Mouse (Mus musculus) large intestine, adult 2 months (tissue): Measurements from ENCODE around the gene Slc1a3. TPM values are rescaled to one million over a fixed set of nuclear protein-coding genes. Genes with fewer than 3 reads are reported as not detected.
"Not testable (repeated sequence)": the region's sequence is repeated elsewhere in the genome, so short reads cannot be mapped to it uniquely, and the experiment has no call there.

Experiments used
- DNase-seq: peaks from one replicate; pipeline ENCODE4 v3.0.0-alpha.2; 2012; ENCODE audit warnings: low read depth, low spot score
- WGBS: fragments of 180-500 bp; shearing (Covaris S2); methylation state at CpG from one replicate; pipeline ENCODE4 v1.1.7; 2018; 5-methylcytosine and 5-hydroxymethylcytosine counted together
- polyA plus RNA-seq: library from polyadenylated mRNA; depleted of rRNA; stranded (reverse); fragments of >200 nt; gene quantifications from 2 replicates; pipeline ENCODE4 v1.2.3, GENCODE M21; 2012

Gene Slc1a3
- polyA plus RNA-seq, 1 experiment: 1.5 TPM

GRCm38 (mm10) chr15:8711630-8712310, 1.2 kb upstream of the Slc1a3 start:
- 69% methylated on average over 9 of the region's 9 CpGs for WGBS
- DNase-seq: no peak

DNA sequence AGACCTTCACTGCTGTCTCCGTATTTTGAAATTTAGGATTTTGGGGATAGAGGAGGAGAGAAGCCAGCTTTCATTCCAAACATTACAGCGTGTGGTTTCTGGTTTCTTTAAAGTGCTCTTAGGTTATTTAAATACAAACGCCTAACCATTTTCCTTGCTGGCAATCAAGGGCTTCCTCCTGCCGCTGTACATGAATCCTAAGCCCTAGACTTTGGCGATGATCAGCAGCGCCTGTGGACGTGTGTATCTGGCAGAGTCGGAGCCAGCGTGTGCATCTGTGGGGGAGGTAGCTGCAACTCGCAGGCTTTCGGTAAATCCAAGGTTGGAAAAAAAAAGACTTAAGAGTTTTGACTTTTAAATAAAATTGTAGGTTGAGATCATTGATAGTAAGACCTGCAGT, 986 bp downstream of the Slc1a3 start:
- WGBS: 2% methylated on average over 11 of the region's 11 CpGs
- DNase-seq: no peak

DNA sequence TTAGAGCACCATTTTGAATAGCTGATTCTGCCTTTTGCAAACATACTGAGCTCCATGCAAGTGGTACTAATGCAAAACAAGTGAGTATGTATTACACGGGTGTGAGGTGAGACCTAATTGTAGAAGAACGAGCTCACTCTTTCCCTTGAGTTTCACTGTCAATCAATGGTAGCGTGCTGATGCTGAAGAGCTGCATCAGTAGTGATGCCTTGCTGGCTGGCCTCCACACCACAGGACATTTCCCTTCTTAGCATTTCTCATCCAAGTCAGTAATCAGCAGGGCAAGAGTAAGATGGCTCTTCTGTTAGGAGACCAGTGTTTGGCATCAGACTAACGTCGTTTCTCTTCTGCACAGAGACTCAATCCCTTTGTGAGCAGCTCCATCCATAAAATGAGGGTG, 4.0 kb downstream of the Slc1a3 start:
- WGBS: 87% methylated on average over 5 of the region's 5 CpGs
- DNase-seq: no peak

GRCm38 (mm10) chr15:8706178-8706577, 4.4 kb downstream of the Slc1a3 start:
- 74% methylated on average over 4 of the region's 4 CpGs for WGBS

GRCm38 (mm10) chr15:8705560-8705959, 5.0 kb downstream of the Slc1a3 start:
- WGBS: 87% methylated on average over 1 of the region's 1 CpGs
- not testable (repeated sequence) for DNase-seq

More at GRCm38 (mm10) chr15:8706178-8706577, 4.4 kb downstream of the Slc1a3 start:
- DNase-seq: no peak

- 58% methylated on average over 3 of the region's 3 CpGs for WGBS
- no peak for DNase-seq
These were observed 12.6 kb downstream of the Slc1a3 start for GRCm38 (mm10) chr15:8697976-8698375.

GRCm38 (mm10) chr15:8697500-8697899, 13.1 kb downstream of the Slc1a3 start:
- DNase-seq: no peak
- WGBS: 60% methylated on average over 3 of the region's 3 CpGs

DNA sequence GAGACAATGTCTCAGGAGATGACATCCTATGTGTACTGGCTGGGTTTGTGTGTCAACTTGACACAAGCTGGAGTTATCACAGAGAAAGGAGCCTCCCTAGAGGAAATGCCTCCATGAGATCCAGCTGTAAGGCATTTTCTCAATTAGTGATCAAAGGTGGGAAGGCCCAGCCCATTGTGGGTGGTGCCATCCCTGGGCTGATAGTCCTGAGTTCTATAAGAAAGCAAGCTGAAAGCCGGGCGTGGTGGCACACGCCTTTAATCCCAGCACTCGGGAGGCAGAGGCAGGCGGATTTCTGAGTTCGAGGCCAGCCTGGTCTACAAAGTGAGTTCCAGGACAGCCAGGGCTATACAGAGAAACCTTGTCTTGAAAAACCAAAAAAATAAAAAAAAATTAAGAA, 20.4 kb downstream of the Slc1a3 start:
- 87% methylated on average over 6 of the region's 6 CpGs for WGBS
- not testable (repeated sequence) for DNase-seq

DNA sequence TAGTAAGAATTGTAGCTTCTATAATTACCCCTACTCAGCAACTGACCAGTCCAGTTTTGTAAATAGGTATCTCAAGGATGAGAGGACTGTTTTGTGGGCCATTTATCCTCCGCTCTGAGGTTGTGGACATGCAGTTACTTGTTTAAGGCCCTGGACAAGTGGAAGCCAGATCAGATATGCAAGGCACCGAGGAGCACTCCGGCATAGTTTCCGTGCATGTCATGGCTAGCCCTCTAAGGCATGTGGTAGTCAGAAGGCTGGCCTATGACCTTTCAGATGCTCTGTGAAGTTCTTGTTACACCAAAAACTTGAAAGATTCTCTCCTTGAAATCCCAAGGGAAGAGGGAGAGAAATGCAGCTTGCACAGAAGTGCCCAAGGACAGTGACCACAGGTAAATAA, 23.7 kb downstream of the Slc1a3 start:
- 87% methylated on average over 4 of the region's 4 CpGs for WGBS
- DNase-seq: no peak

DNA sequence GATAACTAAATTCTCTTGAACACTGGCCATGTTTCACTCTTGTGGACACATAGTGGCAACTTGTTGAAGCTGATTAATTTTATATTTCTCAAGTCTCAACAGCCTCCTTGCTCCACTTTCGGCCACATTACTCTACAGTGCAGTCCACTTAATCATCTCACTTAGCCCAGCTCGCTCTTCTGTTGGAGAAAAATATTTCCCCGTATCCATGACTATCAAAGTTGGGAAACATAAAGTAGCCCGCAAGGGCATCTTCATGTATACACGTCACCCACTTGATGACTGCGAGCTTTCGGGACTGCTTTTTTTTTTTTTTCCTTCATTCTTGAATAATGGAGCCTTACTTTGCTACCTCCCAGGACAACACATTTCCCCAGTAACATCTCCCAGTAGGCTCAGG, 25.1 kb downstream of the Slc1a3 start:
- DNase-seq: no peak
- 86% methylated on average over 7 of the region's 7 CpGs for WGBS

GRCm38 (mm10) chr15:8684263-8684662, 26.3 kb downstream of the Slc1a3 start:
- no peak for DNase-seq
- WGBS: 72% methylated on average over 3 of the region's 3 CpGs

DNA sequence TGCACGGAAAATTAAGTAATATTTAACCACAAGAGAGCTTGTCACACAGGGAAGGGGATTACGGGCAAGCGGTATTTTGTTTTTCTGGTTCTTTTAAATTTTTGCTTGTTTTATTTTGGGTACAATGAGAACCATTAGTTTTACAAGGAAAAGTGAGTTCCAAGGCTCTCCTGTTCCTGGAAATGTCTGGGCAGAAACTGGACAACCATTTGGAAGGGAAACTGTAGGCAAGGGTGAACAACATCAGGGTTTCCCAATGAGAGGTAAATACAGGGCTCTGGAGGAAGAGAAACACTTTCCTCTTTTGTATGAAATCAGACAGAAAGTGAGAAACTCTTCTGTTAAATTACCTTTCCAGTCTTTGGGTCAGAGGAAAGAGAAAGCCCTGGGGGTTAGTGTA, 27.7 kb downstream of the Slc1a3 start:
- DNase-seq: no peak
- 79% methylated on average over 3 of the region's 3 CpGs for WGBS

DNA sequence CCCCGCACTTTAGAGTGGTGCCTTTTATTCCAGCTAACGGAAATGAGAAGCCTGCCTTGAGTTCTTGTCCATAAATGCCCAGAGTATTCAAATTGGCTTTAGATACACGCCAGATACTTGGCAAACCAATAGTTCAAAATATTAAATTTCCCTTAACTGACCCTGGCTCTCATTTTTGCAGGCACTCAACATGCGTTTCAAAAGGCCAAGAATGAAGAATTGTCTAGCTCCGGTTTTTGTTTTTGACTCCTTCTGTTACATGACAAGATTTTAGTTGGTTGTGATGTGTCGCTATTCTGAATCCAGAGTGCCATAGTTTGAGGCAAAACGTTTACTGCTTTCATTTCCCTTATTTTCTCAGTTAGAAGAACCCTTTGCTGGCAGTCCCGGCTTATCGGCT, 28.1 kb downstream of the Slc1a3 start:
- WGBS: 86% methylated on average over 9 of the region's 9 CpGs
- no peak for DNase-seq

DNA sequence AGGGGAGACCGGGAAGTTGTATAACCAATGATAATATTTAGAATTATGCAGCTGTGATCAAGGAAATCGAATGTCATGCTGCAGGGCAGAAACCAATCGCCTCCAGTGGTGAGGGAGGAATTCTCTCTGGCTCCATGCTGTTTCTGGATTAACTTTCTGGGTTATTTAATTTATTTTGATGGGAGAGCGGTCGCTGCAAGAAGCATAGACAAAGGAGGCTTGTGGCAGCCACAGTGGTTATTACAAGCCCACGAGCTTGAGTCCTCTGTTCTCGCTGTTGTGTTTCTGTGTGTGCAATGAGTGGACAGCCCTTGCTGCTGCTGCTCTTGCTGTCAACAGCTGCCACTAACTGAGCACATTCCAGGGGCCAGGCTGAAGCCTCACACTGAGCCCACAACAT, 28.6 kb downstream of the Slc1a3 start:
- DNase-seq: no peak
- WGBS: 75% methylated on average over 7 of the region's 7 CpGs

DNA sequence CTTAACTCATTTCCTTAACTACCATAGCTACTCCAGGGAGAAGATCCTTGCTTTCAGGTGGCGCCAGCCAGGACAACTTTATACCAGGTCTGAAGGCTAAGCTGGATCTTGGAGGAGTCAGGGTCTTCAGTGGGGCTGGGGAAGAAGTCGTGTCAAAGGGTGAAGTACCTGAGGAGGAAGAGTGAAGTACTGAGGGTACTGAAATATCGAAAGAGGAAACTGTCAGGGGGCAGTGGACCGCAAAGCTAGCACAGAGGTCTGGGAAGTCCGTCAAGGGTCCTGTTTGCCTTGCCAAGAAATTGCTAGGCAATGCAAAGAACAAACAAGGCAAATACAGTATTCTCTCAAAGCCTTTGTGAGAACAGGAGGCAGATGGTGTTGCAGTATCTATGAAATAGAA, 29.6 kb downstream of the Slc1a3 start:
- WGBS: 78% methylated on average over 5 of the region's 5 CpGs
- DNase-seq: no peak

- WGBS: 89% methylated on average over 2 of the region's 2 CpGs
- DNase-seq: no peak
These were observed 33.6 kb downstream of the Slc1a3 start for GRCm38 (mm10) chr15:8676959-8677358.

DNA sequence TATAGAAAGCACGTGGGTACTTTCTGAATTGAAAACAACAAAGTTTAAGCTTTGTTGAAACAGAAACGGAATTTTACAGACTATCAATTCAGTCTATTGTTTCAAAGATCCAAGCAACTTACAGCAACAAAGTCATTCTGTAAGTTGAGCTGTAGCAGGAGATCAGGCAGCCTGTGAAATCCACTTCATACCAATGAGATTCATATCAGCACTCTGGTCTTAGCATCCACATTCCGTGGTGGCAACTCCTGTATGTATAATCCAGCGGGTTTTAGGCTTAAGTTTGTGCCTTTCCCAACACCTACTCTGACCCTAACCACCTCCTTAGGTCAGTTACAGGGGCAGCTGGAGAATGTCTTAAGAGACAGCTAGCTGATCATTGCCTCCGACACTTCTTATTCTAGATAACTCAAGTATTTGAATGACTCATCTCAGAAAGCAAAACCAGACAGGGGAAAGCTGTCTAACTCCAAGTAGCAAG, 34.3 kb downstream of the Slc1a3 start:
- no peak for DNase-seq
- 58% methylated on average over 5 of the region's 5 CpGs for WGBS

- DNase-seq: no peak
These were observed 34.9 kb downstream of the Slc1a3 start for GRCm38 (mm10) chr15:8675616-8676015.

GRCm38 (mm10) chr15:8672532-8672931, 38.0 kb downstream of the Slc1a3 start:
- 73% methylated on average over 5 of the region's 5 CpGs for WGBS
- no peak for DNase-seq

More at GRCm38 (mm10) chr15:8675616-8676015, 34.9 kb downstream of the Slc1a3 start:
- WGBS: 83% methylated on average over 4 of the region's 4 CpGs

- DNase-seq: no peak
- 94% methylated on average over 25 of the region's 25 CpGs for WGBS
These were observed 42.6 kb downstream of the Slc1a3 start for GRCm38 (mm10) chr15:8667849-8668522.

- DNase-seq: no peak
- WGBS: 87% methylated on average over 15 of the region's 15 CpGs
These were observed 44.8 kb downstream of the Slc1a3 start for GRCm38 (mm10) chr15:8665675-8666350.
